Mouse (Mus musculus): Measurements from ENCODE around the gene Car14. TPM values are rescaled to one million over a fixed set of nuclear protein-coding genes. Genes with fewer than 3 reads are reported as not detected.
"Not testable (repeated sequence)": the region's sequence is repeated elsewhere in the genome, so short reads cannot be mapped to it uniquely, and the experiment has no call there.

The Car14 gene
- polyA plus RNA-seq, 3 experiments from 2014 or later: not detected

DNA sequence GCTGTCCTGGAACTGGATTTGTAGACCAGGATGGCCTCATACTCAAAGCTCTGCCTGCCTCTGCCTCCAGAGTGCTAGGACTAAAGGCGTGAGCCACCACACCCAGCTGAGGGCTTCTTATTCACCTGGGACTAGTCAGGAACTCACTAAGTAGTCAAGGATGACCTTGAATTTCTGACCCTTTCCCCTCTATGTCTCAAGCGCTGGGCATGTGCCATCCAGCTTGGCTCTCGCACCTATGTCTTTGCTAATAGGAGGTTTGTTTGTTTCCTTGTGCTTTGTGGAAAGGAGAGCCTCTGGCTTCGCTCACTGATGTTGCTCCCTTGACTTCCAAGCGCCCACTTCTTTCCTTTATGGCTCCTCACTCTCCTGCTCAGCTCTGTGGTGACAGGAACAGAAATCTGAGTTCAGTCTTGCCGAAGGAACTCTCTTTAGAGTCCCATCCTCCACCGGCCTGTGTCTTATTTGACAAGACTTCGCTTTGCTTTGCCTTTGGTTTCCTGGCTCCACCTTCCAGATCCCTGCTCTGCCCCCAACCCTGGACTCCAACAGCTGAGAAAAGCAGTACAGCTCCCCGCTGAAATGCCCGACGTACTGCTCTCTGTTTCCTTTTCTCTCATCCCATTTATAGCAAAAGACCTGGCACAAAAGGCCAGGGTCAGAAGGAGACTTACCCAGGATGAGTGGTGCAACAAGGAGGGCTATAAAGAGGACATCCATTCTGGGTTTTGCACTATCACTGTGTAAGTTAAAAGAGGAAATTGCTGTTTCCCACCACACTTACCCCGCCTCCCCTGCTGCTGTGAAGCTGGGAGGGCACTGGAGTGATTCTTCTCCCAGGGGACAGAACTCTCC is 13.1 kb downstream of the Car14 start, which contains the start of gene BC028528:
TSS of gene BC028528 (minus strand) at position 795 of the 855 bp plus-strand sequence.
- ATAC-seq: no peak

- ATAC-seq: no peak
Observed at GRCm38 (mm10) chr3:95889664-95890063, 14.8 kb downstream of the Car14 start.

- no peak for ATAC-seq
Observed at GRCm38 (mm10) chr3:95887596-95887995, 16.9 kb downstream of the Car14 start.

DNA sequence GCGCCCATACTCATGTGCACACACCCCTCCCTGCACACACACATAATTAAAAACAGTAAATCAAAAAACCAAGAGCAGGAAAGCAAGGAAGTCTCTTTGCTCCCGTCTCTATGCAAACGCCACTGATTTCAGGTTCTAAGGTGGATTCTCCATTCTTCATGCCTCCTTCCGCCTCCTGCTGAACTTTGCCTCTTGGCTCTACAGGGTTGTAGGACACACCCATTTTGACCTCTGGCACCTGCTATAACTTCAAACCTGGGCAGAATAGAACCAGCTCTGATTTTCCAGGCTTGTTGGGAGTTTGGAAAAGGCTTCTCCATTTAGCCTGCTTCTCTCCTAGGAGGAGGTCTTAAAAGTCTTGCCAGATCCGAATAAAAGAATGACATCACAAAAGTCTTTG is 20.1 kb downstream of the Car14 start:
- ATAC-seq: no peak

DNA sequence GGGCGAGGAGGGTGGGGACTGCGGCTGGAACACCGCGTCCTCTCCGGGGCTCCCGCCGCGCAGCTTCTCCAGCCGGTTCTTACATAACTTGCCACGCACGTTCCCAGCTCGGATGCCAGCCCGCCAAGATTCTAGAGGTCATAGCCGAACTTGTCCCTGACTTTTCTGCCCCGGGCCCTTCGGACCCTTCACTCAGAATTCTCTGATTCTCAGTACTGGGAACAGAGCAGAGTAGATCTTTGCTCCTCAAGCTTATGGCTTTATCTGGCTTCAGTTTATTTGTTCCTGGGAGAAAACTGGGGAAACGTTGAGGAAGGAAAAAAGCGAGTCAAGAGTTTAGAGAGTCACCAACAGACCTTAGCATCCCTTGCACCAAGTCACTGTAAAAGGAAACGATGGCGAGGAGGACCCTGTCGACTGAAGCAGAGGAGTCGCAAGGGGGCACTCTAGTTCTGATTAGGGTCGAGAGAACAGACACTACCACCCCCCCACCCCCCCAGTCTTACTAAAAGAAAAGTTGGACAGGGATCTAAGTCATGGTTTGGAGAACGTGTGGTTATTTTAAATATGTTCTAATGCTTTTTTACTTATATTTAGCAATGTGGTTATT is 21.6 kb downstream of the Car14 start:
- ATAC-seq: no peak

DNA sequence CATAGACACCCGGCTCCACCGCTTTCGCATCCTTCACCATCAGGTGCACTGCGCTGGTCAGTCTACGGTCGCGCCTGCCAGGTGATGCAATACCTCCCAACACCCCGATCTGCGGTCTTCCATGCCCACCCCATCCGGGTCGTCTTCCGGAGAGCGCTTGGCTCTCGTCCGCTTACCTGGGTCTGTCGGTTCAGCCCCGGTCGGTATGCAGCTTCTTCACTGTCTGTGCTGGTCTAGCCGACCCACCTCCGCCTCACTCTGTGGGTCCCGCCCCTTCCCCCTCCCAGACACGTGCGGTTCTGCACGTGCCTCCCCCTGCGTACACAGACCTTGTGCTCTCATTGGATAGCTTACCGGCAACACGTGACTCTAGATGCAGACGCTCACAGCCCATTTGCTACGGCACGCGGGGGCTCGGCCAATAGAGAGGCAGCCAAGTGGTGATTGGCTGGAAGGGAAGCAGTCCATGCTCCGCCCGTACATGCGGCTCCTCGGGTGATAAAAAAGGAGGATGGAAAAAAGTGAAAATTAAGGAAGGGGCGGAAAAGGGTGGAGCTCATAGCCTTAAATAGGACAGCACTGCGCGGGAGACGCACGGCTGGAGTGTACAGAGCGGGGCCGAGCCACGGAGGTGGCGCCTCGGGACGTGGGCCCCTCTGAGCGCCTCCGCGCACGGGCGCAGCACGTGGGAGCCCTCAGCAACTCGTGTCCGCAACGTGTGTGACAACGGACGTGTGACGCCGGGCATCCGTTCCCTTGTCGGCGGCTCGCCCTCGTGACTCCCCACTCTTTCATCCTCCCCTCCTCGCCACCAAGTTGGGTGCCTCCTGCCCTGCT is 22.3 kb downstream of the Car14 start, which contains the start of gene Ciart:
TSS of gene Ciart (minus strand) at position 273 of the 837 bp plus-strand sequence.
- ATAC-seq: peak; percentile 87

- ATAC-seq: no peak
Observed at GRCm38 (mm10) chr3:95879063-95879462, 25.4 kb downstream of the Car14 start.

DNA sequence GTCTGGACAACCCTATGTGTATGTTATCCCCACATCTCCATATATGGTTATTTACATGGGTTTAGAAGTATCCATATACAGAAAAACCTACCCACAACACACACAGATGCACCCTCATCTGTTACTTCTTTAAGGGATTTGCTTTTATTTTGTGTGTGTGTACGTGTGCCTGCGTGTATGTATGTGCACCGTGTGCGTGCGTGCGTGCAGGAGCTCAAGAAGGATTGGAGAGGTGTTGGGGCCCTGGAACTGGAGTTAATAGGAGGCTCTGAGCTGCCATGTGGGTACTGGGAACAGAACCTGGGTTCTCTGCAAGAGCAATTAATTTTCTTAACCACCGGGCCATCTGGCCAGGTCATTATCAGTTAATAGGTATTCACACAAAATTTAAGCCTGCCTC is 32.4 kb downstream of the Car14 start:
- ATAC-seq: no peak

DNA sequence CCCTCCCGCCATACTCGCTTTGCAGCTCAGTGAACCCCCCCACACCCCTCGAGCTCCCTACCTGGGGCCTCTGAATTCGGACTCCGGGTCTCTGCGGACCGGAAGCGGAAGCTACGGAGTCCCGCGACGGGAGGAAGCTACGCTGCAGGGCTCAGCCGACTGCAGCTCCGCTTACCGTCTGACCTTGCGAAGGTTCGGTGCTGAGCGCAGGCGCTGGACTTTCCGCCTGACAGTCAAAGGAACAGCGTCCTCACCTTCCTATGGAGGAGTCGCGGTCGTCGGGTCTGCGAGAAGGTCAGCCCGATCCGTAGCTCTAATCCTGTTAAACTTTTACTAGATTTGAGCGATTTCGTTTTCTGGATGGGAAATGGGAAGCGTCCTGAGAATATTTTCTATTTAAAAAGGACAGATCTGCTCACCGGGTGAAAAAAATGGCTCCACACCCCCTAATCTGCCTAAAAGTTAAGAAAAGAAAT is 33.1 kb downstream of the Car14 start, which contains the start of gene Mrps21:
TSS of gene Mrps21 (minus strand) at position 128 of the 476 bp plus-strand sequence.
- ATAC-seq: peak; percentile 89

- no peak for ATAC-seq
Observed at GRCm38 (mm10) chr3:95870976-95871375, 33.5 kb downstream of the Car14 start.

DNA sequence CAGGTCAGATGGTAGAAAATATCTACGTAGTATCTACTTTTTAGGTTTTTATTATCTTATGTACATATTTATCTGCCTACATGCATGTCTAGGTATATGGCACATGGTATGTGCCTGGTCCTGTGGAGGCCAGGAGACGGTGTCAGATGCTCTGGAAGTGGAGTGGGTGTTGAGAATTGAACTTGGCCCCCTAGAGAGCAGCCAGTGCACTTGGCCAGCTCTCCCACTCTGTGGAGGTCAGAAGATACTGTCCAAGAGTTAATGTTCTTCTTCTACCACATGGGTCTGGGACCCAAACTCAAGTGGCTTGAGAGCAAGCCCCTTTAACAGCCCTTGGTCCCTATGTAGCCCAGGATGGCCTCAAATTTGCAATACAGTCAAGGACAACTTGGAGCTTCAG is 37.1 kb downstream of the Car14 start:
- ATAC-seq: no peak

GRCm38 (mm10) chr3:95866071-95866470 is 38.4 kb downstream of the Car14 start:
- no peak for ATAC-seq

DNA sequence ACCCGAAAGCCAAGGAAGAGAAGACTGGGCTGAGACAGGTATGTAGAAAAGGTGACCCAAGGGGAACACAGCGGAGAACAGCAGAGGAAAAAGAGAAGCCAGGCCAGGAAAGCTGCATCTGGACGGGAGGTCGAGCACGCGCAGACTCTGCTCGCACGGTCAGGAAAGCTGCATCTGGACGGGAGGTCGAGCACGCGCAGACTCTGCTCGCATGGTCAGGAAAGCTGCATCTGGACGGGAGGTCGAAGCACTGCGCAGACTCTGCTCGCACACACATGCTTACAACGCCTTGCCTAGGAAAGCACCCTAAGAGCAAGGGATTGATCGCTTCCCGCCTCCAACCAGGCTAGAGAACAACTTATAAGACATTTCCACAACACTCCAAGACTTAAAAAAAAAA is 38.9 kb downstream of the Car14 start:
- no peak for ATAC-seq

DNA sequence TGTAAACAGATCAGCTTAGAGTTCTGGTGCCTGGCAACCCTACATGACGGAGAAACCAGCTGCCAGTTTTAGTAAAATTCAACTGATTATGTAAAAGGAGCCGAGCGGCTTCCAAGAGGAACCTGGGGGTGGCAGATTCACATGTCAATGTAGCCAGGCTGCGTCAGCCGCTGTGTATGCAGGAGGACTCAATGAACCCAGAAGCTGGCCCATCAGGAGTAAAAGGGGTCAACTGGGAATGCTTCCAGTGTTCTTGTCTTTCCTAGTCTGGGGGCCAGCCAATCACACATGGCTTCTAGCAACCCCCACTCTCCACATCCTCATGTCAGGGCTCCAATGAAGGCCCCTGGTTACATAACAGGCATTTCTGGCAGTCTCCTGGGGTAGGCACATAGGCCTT is 39.4 kb downstream of the Car14 start:
- no peak for ATAC-seq

DNA sequence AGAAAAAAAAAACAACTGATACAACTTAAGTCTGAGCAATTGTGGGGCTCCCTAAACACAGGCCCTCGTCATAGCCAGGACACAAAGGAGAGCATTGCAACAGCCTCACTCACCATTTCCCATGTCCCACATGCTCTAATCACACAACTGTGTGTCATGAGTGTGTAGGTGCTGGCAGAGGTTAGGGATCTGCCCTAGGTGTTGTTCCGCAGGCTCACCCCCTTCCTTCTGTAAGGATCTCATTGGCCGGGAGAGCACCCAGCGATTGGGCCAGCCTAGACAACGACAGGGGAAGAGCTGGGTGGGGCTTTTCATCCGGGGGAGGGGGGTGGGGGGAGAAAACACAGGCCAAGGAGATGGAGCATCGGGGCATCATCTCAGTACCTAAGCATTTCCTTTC is 40.9 kb downstream of the Car14 start:
- no peak for ATAC-seq

GRCm38 (mm10) chr3:95861796-95862195 is 42.7 kb downstream of the Car14 start:
- ATAC-seq: peak; percentile 92

GRCm38 (mm10) chr3:95861216-95861615 is 43.3 kb downstream of the Car14 start:
- ATAC-seq: no peak

GRCm38 (mm10) chr3:95860323-95860722 is 44.2 kb downstream of the Car14 start:
- no peak for ATAC-seq

DNA sequence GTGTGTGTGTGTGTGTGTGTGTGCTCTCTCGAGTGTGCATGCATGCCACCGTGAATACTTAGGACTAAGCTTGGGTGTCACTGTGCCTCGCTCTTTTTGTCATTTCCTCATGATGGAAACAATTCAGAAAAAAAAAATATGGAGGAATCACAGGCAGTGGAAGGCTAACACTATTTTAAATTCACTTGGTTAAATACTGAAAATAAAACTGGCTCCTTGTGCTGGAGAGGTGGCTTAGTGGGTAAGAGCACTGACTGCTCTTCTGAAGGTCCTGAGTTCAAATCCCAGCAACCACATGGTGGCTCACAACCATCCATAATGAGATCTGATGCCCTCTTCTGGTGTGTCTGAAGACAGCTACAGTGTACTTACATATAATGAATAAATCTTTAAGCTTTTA is 46.2 kb downstream of the Car14 start:
- not testable (repeated sequence) for ATAC-seq

DNA sequence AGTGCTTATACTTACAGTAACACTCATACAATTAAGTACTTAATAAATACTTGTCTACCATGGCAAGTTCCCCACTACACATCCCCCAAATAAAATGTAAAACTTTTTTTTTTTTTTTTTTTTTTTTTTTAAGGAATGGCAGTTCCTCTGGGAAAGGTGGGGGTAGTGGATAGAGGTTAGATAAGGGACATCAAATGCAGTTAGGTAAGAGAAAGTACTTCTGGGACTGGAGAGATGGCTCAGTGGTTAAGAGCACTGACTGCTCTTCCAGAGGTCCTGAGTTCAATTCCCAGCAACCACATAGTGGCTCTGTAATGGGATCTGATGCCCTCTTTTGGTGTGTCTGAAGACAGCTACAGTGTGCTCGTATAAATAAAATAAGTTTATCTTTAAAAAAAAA is 47.4 kb downstream of the Car14 start:
- ATAC-seq: not testable (repeated sequence)

GRCm38 (mm10) chr3:95856115-95856514 is 48.4 kb downstream of the Car14 start:
- peak; percentile 16 for ATAC-seq

DNA sequence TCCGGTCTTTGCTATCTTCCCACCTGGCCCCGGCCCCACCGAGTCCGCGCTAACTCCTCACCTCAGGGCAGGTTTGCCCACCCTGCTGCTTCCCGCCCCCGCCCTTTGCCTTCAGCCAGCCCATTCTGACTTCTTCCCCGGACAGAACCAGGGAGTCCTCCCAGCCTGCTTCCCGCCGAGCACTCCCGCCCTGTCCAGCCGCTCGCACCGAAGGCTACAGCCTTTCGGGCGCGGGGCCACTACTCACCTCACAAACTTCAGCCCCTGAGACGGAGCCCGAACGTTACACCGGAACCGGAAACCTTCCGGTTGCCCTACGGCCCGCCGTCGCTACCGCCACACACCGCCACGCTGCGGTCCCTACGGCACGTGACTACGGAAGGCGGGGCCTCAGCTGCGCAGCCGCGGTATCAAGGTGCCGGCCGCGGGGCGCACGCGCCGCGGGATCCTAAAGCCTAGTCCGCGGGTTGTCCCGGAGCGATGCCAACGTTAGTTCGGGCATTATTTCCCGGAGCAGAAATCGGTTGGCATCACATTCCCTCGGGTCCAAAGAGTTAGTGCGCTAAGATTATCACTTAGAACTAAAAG is 48.9 kb downstream of the Car14 start, which contains the start of gene Prpf3:
TSS of gene Prpf3 (minus strand) at position 384 of the 588 bp plus-strand sequence.
- peak; percentile 98 for ATAC-seq
